Mouse (Mus musculus) CH12.LX (cell line): ENCODE results near the gene Prpf3.

Experiments
- CTCF ChIP-seq, 2 experiments: IDR thresholded peaks in 1 of 2; conservative IDR thresholded peaks in 1 of 2; 2 replicates each; pipeline ENCODE4 v1.5.1; 2011 to 2012; ENCODE audit warnings: low read depth in 2 of 2, low read length in 2 of 2, improper control_type of control experiment in 1 of 2, inconsistent platforms in 1 of 2, mild to moderate bottlenecking in 1 of 2, moderate library complexity in 1 of 2
- GABPA ChIP-seq: IDR thresholded peaks from 2 replicates; pipeline ENCODE4 v1.6.1; 2012; ENCODE audit warnings: low read depth, low read length, improper control_type of control experiment, inconsistent platforms; ENCODE audit not compliant: insufficient replicate concordance
- NRF1 ChIP-seq: IDR thresholded peaks from 2 replicates; pipeline ENCODE4 v1.6.1; 2014; ENCODE audit warnings: low read depth, mild to moderate bottlenecking, inconsistent platforms, low read length, improper control_type of control experiment, moderate library complexity
- POLR2AphosphoS2 ChIP-seq: IDR thresholded peaks from 2 replicates; pipeline ENCODE4 v1.6.1; 2011; ENCODE audit warnings: low read depth, low read length, improper control_type of control experiment
- RAD21 ChIP-seq: IDR thresholded peaks from 2 replicates; pipeline ENCODE4 v1.6.1; 2011; ENCODE audit warnings: low read depth, mild to moderate bottlenecking, low read length, improper control_type of control experiment, moderate library complexity

DNA sequence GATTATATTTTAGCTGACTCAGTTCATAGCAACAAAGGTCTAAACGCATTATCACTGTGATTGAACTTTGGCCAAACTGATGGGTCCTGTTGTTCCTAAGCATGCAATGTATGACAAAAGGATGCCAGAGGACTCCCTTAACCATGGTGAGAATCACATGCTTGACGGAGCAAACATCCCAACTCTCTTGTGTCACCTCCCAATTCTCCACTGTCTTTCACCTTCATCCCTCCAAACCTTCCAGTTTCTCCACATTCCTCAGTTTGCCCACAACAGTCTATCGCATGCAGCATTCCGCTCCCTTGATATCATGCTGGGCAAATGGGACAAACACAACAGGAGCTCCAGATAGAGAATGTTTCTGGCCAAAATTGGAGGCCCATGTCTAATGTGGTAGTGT, 70.2 kb downstream of the Prpf3 start:
- TF ChIP-seq CTCF (conservative IDR thresholded peaks at IDR 0.05 in 1 of 2, IDR thresholded peaks at IDR 0.05 in 1 of 2; ENCODE audit: low read depth in 2 of 2, low read length in 2 of 2): no peak
- TF ChIP-seq RAD21: no peak
- no peak for TF ChIP-seq POLR2AphosphoS2
- no peak for TF ChIP-seq NRF1
- no peak for TF ChIP-seq GABPA
